Mouse (Mus musculus): Measurements from ENCODE around the gene Uck1.

DNA sequence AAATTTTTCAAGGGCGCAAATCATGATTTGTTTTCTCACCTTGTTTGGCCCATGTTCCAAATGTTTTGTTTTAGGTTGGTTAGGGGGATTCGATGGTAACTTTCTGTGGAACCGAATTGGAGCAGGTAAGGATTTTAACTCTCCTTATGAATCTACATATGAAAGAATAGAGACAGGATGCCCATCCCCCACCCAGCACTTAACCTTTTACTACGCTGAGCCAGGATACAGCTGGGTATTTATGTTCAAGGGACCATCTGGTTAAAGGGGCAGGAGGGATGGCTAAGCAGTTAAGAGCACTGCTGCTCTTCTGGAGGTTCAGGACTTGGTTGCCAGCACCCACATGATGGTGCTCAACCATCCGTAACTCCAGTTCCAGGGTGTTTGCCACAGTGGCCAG is 19.4 kb downstream of the Uck1 start:
- TF ChIP-seq FLI1 (IDR thresholded peaks at IDR 0.05; ENCODE audit: low read length) = no peak
- TF ChIP-seq GATA1 (IDR thresholded peaks at IDR 0.05; ENCODE audit: borderline replicate concordance, low read length) = no peak

Measured in megakaryocyte, embryonic 14.5 days (primary cell).